Mouse (Mus musculus): ENCODE results near the gene Tex52. TPM values are rescaled to one million over a fixed set of nuclear protein-coding genes. Genes with fewer than 3 reads are reported as not detected.

The Tex52 gene
- polyA plus RNA-seq, 1 experiment from 2014 or later: not detected

Other genes starting within 250 kb of the Tex52 start
- gene Tspan9, start 231.9 kb upstream of the Tex52 start, polyA plus RNA-seq (2015; fragmentation: Nextera tagmentation; extraction: Ambion mirVana): 89.1 and 94.1 TPM in 2 replicates
- gene Tead4, start 74.6 kb upstream of the Tex52 start, polyA plus RNA-seq (2015; fragmentation: Nextera tagmentation; extraction: Ambion mirVana): 2.1 and 2.3 TPM in 2 replicates
- gene Tulp3, start 19.6 kb upstream of the Tex52 start, polyA plus RNA-seq (2015; fragmentation: Nextera tagmentation; extraction: Ambion mirVana): 10.1 and 11.3 TPM in 2 replicates
- 85.9 and 95.7 TPM in 2 replicates for gene Rhno1, start 12.5 kb upstream of the Tex52 start, polyA plus RNA-seq (2015; fragmentation: Nextera tagmentation; extraction: Ambion mirVana)
- 21.2 and 21.8 TPM in 2 replicates for gene Foxm1, start 12.5 kb upstream of the Tex52 start, polyA plus RNA-seq (2015; fragmentation: Nextera tagmentation; extraction: Ambion mirVana)
- gene Gm44596, start within 50 bp of the Tex52 start, polyA plus RNA-seq (2015; fragmentation: Nextera tagmentation; extraction: Ambion mirVana): not detected in 2 replicates
- gene Nrip2, start 23.8 kb downstream of the Tex52 start, polyA plus RNA-seq (2015; fragmentation: Nextera tagmentation; extraction: Ambion mirVana): 5.3 and 5.7 TPM in 2 replicates
- gene Itfg2, start 49.5 kb downstream of the Tex52 start, polyA plus RNA-seq (2015; fragmentation: Nextera tagmentation; extraction: Ambion mirVana): 26.1 and 26.6 TPM in 2 replicates
- gene Fkbp4, start 63.2 kb downstream of the Tex52 start, polyA plus RNA-seq (2015; fragmentation: Nextera tagmentation; extraction: Ambion mirVana): 461 and 516 TPM in 2 replicates
- 2.2 and 4.8 TPM in 2 replicates for gene Pzp, start 151.3 kb downstream of the Tex52 start, polyA plus RNA-seq (2015; fragmentation: Nextera tagmentation; extraction: Ambion mirVana)
- gene A2ml1, start 206.2 kb downstream of the Tex52 start, polyA plus RNA-seq (2015; fragmentation: Nextera tagmentation; extraction: Ambion mirVana): 2.5 and 3.1 TPM in 2 replicates
- not detected in 2 replicates for gene Klrb1a, start 248.1 kb downstream of the Tex52 start, polyA plus RNA-seq (2015; fragmentation: Nextera tagmentation; extraction: Ambion mirVana)